Mouse (Mus musculus) adrenal gland, postnatal 25 days (tissue): ENCODE data around the gene Ddit4l. TPM values are rescaled to one million over a fixed set of nuclear protein-coding genes. Genes with fewer than 3 reads are reported as not detected.
"Not testable (repeated sequence)": the region's sequence is repeated elsewhere in the genome, so short reads cannot be mapped to it uniquely, and the experiment has no call there.

ENCODE experiments used
- DNase-seq: peaks from one replicate; pipeline ENCODE4 v3.0.0; 2021; ENCODE audit warnings: mixed read lengths
- long read RNA-seq: library from polyadenylated mRNA; stranded (forward); transcript quantifications from one replicate; pipeline ENCODE4 v2.0.0, GENCODE M21; 2021
- total RNA-seq: library from RNA; stranded (reverse); gene quantifications from 2 replicates; pipeline ENCODE4 v1.2.3, GENCODE M21; 2021

Ddit4l gene
- 0.70 and 1.7 TPM in 2 replicates for total RNA-seq
- long read RNA-seq, result 0 reads

GRCm38 (mm10) chr3:137621312-137621711 is at the start of gene Ddit4l:
Ddit4l (plus strand) TSS chr3:137621612.
- DNase-seq, result not testable (repeated sequence)

- no peak for DNase-seq
Measured at GRCm38 (mm10) chr3:137576146-137576545, 45.3 kb upstream of the Ddit4l start.

DNA sequence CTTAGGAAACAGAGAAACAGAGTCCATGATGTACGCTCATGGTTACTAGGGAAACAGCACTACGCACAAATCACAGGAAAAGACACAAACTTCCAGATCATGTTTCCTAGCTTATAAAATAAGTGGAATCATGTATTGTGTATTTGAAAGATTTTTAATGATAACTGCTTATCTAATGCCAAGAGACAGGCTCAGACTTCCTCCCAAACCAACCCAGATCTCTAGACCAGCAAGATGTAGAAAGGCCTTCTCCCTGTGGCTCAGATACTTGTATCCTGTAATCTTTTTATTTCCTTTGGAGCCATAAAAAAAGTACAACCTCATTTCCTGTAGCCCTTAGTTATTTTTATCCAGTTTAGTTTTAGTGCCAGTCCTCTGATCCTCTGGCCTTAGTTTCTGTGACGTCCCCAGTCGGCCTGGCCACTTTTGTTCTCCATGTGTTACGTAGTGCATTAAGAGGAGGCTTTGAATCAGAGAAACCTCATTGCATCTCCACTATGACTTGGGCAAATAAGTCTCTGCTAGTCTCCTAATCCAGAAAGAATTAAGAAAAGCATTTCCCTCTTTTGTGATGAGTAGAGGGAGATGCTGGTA is 34.9 kb upstream of the Ddit4l start:
- no peak for DNase-seq

- no peak for DNase-seq
Measured at GRCm38 (mm10) chr3:137589811-137590210, 31.6 kb upstream of the Ddit4l start.

DNA sequence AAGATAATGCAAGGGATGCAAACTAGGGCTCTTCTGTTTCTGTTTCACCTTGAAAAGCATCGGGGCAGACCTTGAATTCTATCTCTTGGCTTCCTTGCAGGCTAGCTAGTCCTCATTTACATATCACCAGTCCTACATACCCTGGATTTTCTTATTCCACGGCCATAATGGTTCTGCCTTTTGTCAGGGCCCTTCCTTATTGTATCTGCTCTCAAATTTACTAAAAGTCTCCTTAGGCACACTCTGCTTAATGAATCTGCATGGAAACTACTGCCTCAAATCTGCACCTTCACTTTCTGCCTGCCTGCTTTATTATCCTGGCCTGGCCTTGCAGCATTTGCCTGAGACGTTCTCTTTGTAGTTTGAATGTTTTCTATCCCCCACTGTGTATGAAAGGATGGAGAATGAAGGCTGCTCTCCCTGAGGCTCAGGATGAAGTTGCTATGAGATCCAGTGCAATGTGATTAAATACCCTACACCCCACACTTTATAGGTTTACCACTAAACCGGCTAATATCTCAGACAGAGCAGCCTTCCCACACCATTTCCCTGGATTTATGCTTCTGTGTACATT is 27.0 kb upstream of the Ddit4l start:
- DNase-seq, result no peak

DNA sequence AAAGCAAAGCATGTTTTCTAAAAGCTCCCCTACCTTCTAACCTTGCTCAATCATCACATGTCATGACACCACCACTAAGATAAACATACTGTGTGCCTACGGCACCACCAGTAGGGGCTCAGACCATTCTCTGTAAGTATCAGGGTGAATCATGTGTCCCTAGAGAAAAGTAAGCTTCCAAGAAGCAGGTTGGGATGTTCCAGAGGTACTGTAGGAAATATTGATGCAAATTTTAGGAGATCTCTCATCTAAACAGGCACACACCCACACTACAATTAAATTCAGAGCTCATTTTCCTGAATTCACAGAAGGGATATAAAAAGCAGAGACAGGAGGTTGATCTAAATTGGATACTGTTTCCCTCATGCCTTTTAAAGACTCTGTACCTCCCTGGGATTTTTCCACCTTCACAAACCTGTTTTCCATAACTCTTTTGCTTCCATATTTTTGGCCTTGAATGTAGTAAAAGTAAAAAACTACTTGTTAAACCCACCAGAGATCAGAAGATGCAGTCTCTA is 12.4 kb upstream of the Ddit4l start:
- no peak for DNase-seq

GRCm38 (mm10) chr3:137610457-137611109 is 10.8 kb upstream of the Ddit4l start:
- no peak for DNase-seq

GRCm38 (mm10) chr3:137611110-137611857 is 10.1 kb upstream of the Ddit4l start:
- no peak for DNase-seq

DNA sequence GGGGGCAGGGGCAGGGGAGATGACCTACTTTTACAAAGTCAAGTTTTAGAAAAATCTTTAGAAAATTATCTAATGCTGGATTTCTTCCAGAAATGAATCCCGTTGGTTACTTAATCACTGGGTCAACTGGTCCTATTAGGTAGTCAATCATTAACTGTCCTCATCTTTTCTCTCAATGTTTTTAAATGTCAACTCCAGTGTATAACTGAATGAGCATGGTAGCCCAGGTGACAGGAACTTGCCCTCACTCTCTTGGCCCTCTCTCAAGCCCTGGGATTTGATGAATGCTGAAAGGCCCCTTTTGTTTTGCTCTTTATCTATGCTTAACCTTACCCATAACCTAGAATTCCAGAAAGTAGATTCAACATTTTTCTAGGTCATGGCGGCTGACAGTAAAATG is 9.4 kb upstream of the Ddit4l start:
- DNase-seq, result no peak

DNA sequence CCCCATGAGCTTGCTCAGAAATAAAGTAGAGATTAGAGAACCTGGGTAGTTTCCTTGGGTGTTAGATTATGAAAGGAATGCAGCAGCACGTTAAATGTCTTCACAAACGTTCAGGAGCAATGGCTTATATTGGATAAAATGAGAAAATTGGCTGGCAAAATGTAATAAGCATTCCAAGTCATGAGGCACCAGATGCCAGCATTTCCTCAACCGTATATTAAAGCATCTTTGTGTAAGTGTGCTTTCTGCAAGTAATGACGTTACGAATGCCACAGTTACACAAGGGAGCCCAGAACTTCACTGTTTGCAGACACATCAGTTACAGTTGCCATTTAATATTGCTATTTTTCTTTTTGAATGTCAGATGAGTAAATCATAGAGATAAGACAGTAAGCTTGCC is 872 bp upstream of the Ddit4l start:
- no peak for DNase-seq

- DNase-seq, result no peak
Measured at GRCm38 (mm10) chr3:137622091-137622490, 679 bp downstream of the Ddit4l start.

GRCm38 (mm10) chr3:137622895-137623580 is 1.6 kb downstream of the Ddit4l start:
- DNase-seq, result no peak

DNA sequence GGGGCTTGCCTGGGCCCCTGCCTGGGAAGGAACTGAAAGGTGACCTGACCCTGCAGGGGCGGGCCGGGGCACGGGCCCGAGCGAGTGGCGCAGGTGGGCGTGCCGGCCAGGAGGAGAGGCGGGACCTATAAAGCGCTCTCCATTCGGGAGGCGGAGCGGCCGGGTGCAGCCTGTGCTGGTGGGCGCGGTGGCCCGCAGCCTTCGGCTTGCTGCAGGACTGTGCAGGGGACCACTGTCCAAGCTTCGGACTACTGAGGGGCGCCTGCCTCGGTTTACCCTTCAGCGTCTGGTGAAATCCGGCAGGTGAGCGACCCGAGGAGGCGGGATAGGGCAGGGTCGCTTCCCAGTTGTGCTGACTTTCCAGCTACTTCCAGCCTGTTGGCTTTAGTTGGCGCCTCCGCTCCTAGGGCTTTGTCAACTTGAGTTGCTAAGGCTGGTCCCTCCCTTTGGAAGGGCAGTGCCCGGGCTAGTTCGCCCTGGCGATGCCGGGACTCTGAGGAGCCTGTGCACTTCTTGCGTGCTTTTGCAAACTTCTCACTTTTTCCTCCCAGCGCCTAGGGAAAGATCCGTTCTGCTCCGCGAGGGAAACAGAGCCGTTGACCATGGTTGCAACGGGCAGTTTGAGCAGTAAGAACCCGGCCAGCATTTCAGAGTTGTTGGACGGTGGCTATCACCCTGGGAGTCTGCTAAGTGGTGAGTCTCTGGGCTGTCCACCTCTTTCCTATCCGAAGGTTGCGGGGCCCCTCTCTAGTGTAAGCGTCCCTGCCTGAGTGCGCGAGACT is 2.4 kb downstream of the Ddit4l start:
- DNase-seq, result peak; percentile 56

GRCm38 (mm10) chr3:137625054-137625453 is 3.6 kb downstream of the Ddit4l start:
- no peak for DNase-seq

- peak; percentile 3 for DNase-seq
Measured at GRCm38 (mm10) chr3:137633726-137634125, 12.3 kb downstream of the Ddit4l start.

GRCm38 (mm10) chr3:137636571-137636970 is 15.2 kb downstream of the Ddit4l start:
- DNase-seq, result no peak

DNA sequence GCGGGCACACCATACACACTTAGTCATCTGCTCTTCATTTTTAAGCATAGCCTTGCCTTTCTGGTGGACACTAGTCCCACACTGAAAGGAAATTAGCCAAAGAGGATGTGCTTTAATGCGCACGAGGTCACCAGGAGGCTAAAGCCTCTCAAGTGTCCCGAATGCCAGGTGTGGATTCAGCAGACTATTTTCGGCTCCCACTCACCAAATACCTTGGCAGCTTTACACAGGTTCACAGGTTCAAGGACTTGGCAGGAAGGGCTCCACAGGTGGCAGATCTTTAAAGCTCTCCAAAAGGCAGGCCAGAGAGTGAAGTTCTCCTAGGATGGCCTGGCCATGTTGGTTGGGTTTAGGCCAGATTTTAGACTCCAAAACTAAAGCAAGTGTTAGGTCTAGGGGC is 19.8 kb downstream of the Ddit4l start:
- no peak for DNase-seq

- DNase-seq, result no peak
Measured at GRCm38 (mm10) chr3:137642137-137642536, 20.7 kb downstream of the Ddit4l start.

- DNase-seq, result no peak
Measured at GRCm38 (mm10) chr3:137642568-137642967, 21.2 kb downstream of the Ddit4l start.

DNA sequence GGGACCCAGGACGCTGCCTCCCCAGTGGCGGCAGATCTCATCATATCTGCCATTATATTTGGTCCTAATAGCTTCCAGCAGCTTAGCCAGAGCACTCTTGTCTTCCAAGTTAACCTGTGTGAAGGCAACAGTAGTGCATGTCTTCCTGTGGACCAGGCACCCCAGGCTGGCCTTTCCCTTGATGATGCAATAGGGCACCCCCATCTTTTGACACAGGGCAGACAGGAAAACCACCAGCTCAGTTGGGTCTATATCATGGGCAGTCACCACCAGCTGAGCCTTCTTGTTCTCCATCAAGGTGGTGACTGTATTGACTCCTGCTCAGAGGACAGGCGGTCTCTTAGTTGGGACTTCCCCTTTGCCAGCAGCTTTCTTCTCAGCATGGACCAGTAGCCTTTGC is 22.7 kb downstream of the Ddit4l start:
- DNase-seq, result no peak

GRCm38 (mm10) chr3:137644947-137645346 is 23.5 kb downstream of the Ddit4l start:
- DNase-seq, result no peak
